Mouse (Mus musculus): ENCODE measurements around the gene Spin1.
"Not testable (repeated sequence)": the region's sequence is repeated elsewhere in the genome, so short reads cannot be mapped to it uniquely, and the experiment has no call there.

The Spin1 gene

GRCm38 (mm10) chr13:51095196-51095715, 5.4 kb upstream of the Spin1 start:
- DNase-seq (ENCODE audit: low spot score): no peak

GRCm38 (mm10) chr13:51096644-51097043, 4.0 kb upstream of the Spin1 start:
- no peak for DNase-seq (ENCODE audit: low spot score)

- no peak for DNase-seq (ENCODE audit: low spot score)
Observed at GRCm38 (mm10) chr13:51099560-51100232, 984 bp upstream of the Spin1 start.

- DNase-seq (ENCODE audit: low spot score): peak; percentile 49
Observed at GRCm38 (mm10) chr13:51101016-51101776, 516 bp downstream of the Spin1 start.

GRCm38 (mm10) chr13:51101777-51102132, 1.1 kb downstream of the Spin1 start:
- DNase-seq (ENCODE audit: low spot score): no peak

- no peak for DNase-seq (ENCODE audit: low spot score)
Observed at GRCm38 (mm10) chr13:51103111-51103725, 2.5 kb downstream of the Spin1 start.

GRCm38 (mm10) chr13:51103861-51104650, 3.4 kb downstream of the Spin1 start:
- DNase-seq (ENCODE audit: low spot score): no peak

GRCm38 (mm10) chr13:51105861-51106655, 5.4 kb downstream of the Spin1 start:
- DNase-seq (ENCODE audit: low spot score): no peak

- no peak for DNase-seq (ENCODE audit: low spot score)
Observed at GRCm38 (mm10) chr13:51106816-51107215, 6.1 kb downstream of the Spin1 start.

GRCm38 (mm10) chr13:51109517-51109916, 8.8 kb downstream of the Spin1 start:
- DNase-seq (ENCODE audit: low spot score): no peak

- not testable (repeated sequence) for DNase-seq (ENCODE audit: low spot score)
Observed at GRCm38 (mm10) chr13:51114398-51114797, 13.7 kb downstream of the Spin1 start.

- no peak for DNase-seq (ENCODE audit: low spot score)
Observed at GRCm38 (mm10) chr13:51115762-51116161, 15.1 kb downstream of the Spin1 start.

- no peak for DNase-seq (ENCODE audit: low spot score)
Observed at GRCm38 (mm10) chr13:51120734-51121133, 20.1 kb downstream of the Spin1 start.

- DNase-seq (ENCODE audit: low spot score): no peak
Observed at GRCm38 (mm10) chr13:51121966-51122365, 21.3 kb downstream of the Spin1 start.

GRCm38 (mm10) chr13:51122771-51123170, 22.1 kb downstream of the Spin1 start:
- DNase-seq (ENCODE audit: low spot score): no peak

- DNase-seq (ENCODE audit: low spot score): no peak
Observed at GRCm38 (mm10) chr13:51125357-51125756, 24.7 kb downstream of the Spin1 start.

- DNase-seq (ENCODE audit: low spot score): no peak
Observed at GRCm38 (mm10) chr13:51127906-51128305, 27.2 kb downstream of the Spin1 start.

- no peak for DNase-seq (ENCODE audit: low spot score)
Observed at GRCm38 (mm10) chr13:51128417-51128816, 27.7 kb downstream of the Spin1 start.

- no peak for DNase-seq (ENCODE audit: low spot score)
Observed at GRCm38 (mm10) chr13:51131179-51131578, 30.5 kb downstream of the Spin1 start.

- no peak for DNase-seq (ENCODE audit: low spot score)
Observed at GRCm38 (mm10) chr13:51136315-51136714, 35.6 kb downstream of the Spin1 start.

- no peak for DNase-seq (ENCODE audit: low spot score)
Observed at GRCm38 (mm10) chr13:51136996-51137701, 36.5 kb downstream of the Spin1 start.
